Mouse (Mus musculus) spleen, embryonic (tissue): ENCODE data around the gene Copz1.

Source experiments
- CTCF ChIA-PET: fragments of 350-600 bp; sonication (Branson Sonifier 250); formaldehyde crosslinking; loops from one replicate; lab custom pipeline; 2022; lab: Charles Lee

The Copz1 gene

GRCm38 (mm10) chr15:103307125-103307524, 34.6 kb downstream of the Copz1 start:
- CTCF ChIA-PET = interaction anchor here (0.6 to 0.9 kb wide), 2 partner anchors 15 to 56 kb away, joined by 3 read pairs; no protein-coding TSS in a partner anchor

- CTCF ChIA-PET = interaction anchor here (0.6 to 1.3 kb wide), 4 partner anchors 14 to 342 kb away, joined by 3 to 9 read pairs (median 4); partner anchors contain the start of gene Hoxc10
These were observed 35.8 kb downstream of the Copz1 start for GRCm38 (mm10) chr15:103308056-103308875.

GRCm38 (mm10) chr15:103308876-103309580, 36.5 kb downstream of the Copz1 start:
- CTCF ChIA-PET = interaction anchor here (0.6 to 1.3 kb wide), 4 partner anchors 15 to 342 kb away, joined by 3 to 9 read pairs (median 4); partner anchors contain the start of gene Hoxc10

- CTCF ChIA-PET = interaction anchor here (0.6 to 1.2 kb wide), 3 partner anchors 13 to 49 kb away, joined by 3 to 12 read pairs (median 12); no protein-coding TSS in a partner anchor
These were observed 37.9 kb downstream of the Copz1 start, which contains the start of gene Gpr84 for GRCm38 (mm10) chr15:103310365-103310910. Gene Gpr84 (minus strand): TSS chr15:103310612.

GRCm38 (mm10) chr15:103313495-103314095, 41.1 kb downstream of the Copz1 start:
- CTCF ChIA-PET = interaction anchor here (0.5 kb wide), 1 partner anchor 38 kb away, joined by 3 read pairs; no protein-coding TSS in a partner anchor

GRCm38 (mm10) chr15:103314181-103314580, 41.7 kb downstream of the Copz1 start:
- CTCF ChIA-PET = no interaction called here

- CTCF ChIA-PET = interaction anchor here (1.1 kb wide), 1 partner anchor 17 kb away, joined by 3 read pairs; no protein-coding TSS in a partner anchor
These were observed 42.5 kb downstream of the Copz1 start for GRCm38 (mm10) chr15:103315011-103315502.

- CTCF ChIA-PET = no interaction called here
These were observed 43.7 kb downstream of the Copz1 start for GRCm38 (mm10) chr15:103315979-103316776.

GRCm38 (mm10) chr15:103317120-103317519, 44.6 kb downstream of the Copz1 start:
- CTCF ChIA-PET = interaction anchor here (0.6 kb wide), 1 partner anchor 42 kb away, joined by 3 read pairs; no protein-coding TSS in a partner anchor

- CTCF ChIA-PET = interaction anchor here (0.6 kb wide), 1 partner anchor 43 kb away, joined by 3 read pairs; no protein-coding TSS in a partner anchor
These were observed 45.2 kb downstream of the Copz1 start for GRCm38 (mm10) chr15:103317731-103318130.

GRCm38 (mm10) chr15:103318201-103318816, 45.8 kb downstream of the Copz1 start:
- CTCF ChIA-PET = no interaction called here

GRCm38 (mm10) chr15:103321076-103321475, 48.6 kb downstream of the Copz1 start:
- CTCF ChIA-PET = interaction anchor here (0.5 to 0.7 kb wide), 2 partner anchors 45 to 314 kb away, joined by 3 to 8 read pairs; no protein-coding TSS in a partner anchor

GRCm38 (mm10) chr15:103322396-103322795, 49.9 kb downstream of the Copz1 start:
- CTCF ChIA-PET = interaction anchor here (1.0 kb wide), 1 partner anchor 15 kb away, joined by 3 read pairs; no protein-coding TSS in a partner anchor

- CTCF ChIA-PET = interaction anchor here (0.8 to 1.2 kb wide), 4 partner anchors 10 to 39 kb away, joined by 3 to 5 read pairs (median 3); no protein-coding TSS in a partner anchor
These were observed 50.5 kb downstream of the Copz1 start for GRCm38 (mm10) chr15:103323070-103323454.

- CTCF ChIA-PET = interaction anchor here (0.5 to 1.2 kb wide), 9 partner anchors 10 to 382 kb away, joined by 3 to 5 read pairs (median 3); partner anchors contain the start of gene Gpr84
These were observed 51.1 kb downstream of the Copz1 start for GRCm38 (mm10) chr15:103323455-103324247.

- CTCF ChIA-PET = interaction anchor here (1.1 to 1.3 kb wide), 2 partner anchors 10 to 18 kb away, joined by 3 read pairs; no protein-coding TSS in a partner anchor
These were observed 60.6 kb downstream of the Copz1 start for GRCm38 (mm10) chr15:103333081-103333615.

GRCm38 (mm10) chr15:103333738-103334137, 61.2 kb downstream of the Copz1 start:
- CTCF ChIA-PET = interaction anchor here (0.5 to 1.1 kb wide), 3 partner anchors 10 to 368 kb away, joined by 3 to 4 read pairs (median 3); no protein-coding TSS in a partner anchor

GRCm38 (mm10) chr15:103334194-103334593, 61.7 kb downstream of the Copz1 start:
- CTCF ChIA-PET = interaction anchor here (0.5 to 0.8 kb wide), 2 partner anchors 107 to 369 kb away, joined by 3 to 4 read pairs; no protein-coding TSS in a partner anchor
